Mouse (Mus musculus) common myeloid progenitor, adult 5-6 weeks (primary cell): ENCODE measurements around the gene Dvl3. TPM values are rescaled to one million over a fixed set of nuclear protein-coding genes. Genes with fewer than 3 reads are reported as not detected.

Source experiments
- ATAC-seq: replicated peaks from 2 replicates; pipeline ENCODE4 v1.8.0; 2016; ENCODE audit warnings: low read depth, mild to moderate bottlenecking, moderate TSS enrichment, inconsistent platforms; ENCODE audit not compliant: poor library complexity, severe bottlenecking
- total RNA-seq: library from RNA; stranded (forward); fragments of 200-1000, 187-1606 nt; gene quantifications from 2 replicates; pipeline ENCODE4 v1.2.3, GENCODE M21; 2017

Dvl3 gene
- total RNA-seq, 1 experiment from 2014 or later: 6.9 TPM

- ATAC-seq: peak; percentile 79
Observed at GRCm38 (mm10) chr16:20496671-20497600, 19.8 kb upstream of the Dvl3 start.

GRCm38 (mm10) chr16:20497980-20498676, 18.7 kb upstream of the Dvl3 start:
- ATAC-seq: no peak

- ATAC-seq: peak; percentile 92
Observed at GRCm38 (mm10) chr16:20498677-20499475, 17.9 kb upstream of the Dvl3 start, which contains the start of gene Eif2b5. Gene Eif2b5 (plus strand): TSS chr16:20498817.

GRCm38 (mm10) chr16:20506000-20506399, 10.8 kb upstream of the Dvl3 start:
- no peak for ATAC-seq

- peak; percentile 54; the same call in 1 of the 2 replicates for ATAC-seq
Observed at GRCm38 (mm10) chr16:20509349-20509748, 7.4 kb upstream of the Dvl3 start.

GRCm38 (mm10) chr16:20511277-20511847, 5.4 kb upstream of the Dvl3 start:
- no peak for ATAC-seq

GRCm38 (mm10) chr16:20516032-20516431, 750 bp upstream of the Dvl3 start:
- no peak for ATAC-seq

- ATAC-seq: peak; percentile 50
Observed at GRCm38 (mm10) chr16:20517216-20517615, 434 bp downstream of the Dvl3 start.

GRCm38 (mm10) chr16:20517701-20518374, 1.1 kb downstream of the Dvl3 start:
- ATAC-seq: 0 out of 2 replicates have a peak, but pooled peaks have one; percentile 6

- no peak for ATAC-seq
Observed at GRCm38 (mm10) chr16:20523886-20524285, 7.1 kb downstream of the Dvl3 start.

- ATAC-seq: 0 out of 2 replicates have a peak, but pooled peaks have one; percentile 15
Observed at GRCm38 (mm10) chr16:20528779-20529178, 12.0 kb downstream of the Dvl3 start.

GRCm38 (mm10) chr16:20529375-20529774, 12.6 kb downstream of the Dvl3 start:
- no peak for ATAC-seq

GRCm38 (mm10) chr16:20530941-20531340, 14.2 kb downstream of the Dvl3 start:
- no peak for ATAC-seq

- no peak for ATAC-seq
Observed at GRCm38 (mm10) chr16:20534617-20535295, 18.0 kb downstream of the Dvl3 start.

GRCm38 (mm10) chr16:20535296-20536080, 18.7 kb downstream of the Dvl3 start, which contains the start of gene Ap2m1:
Gene Ap2m1 (plus strand): TSS chr16:20535478.
- peak; percentile 95 for ATAC-seq

GRCm38 (mm10) chr16:20536081-20536665, 19.4 kb downstream of the Dvl3 start:
- ATAC-seq: no peak

- ATAC-seq: no peak
Observed at GRCm38 (mm10) chr16:20537071-20537471, 20.3 kb downstream of the Dvl3 start.
